Mouse (Mus musculus): ENCODE results near the gene Ccdc116. TPM values are rescaled to one million over a fixed set of nuclear protein-coding genes. Genes with fewer than 3 reads are reported as not detected.
"Not testable (repeated sequence)": the region's sequence is repeated elsewhere in the genome, so short reads cannot be mapped to it uniquely, and the experiment has no call there.

Ccdc116 gene
- polyA plus RNA-seq, 1 experiment from 2014 or later = 2.4 TPM

DNA sequence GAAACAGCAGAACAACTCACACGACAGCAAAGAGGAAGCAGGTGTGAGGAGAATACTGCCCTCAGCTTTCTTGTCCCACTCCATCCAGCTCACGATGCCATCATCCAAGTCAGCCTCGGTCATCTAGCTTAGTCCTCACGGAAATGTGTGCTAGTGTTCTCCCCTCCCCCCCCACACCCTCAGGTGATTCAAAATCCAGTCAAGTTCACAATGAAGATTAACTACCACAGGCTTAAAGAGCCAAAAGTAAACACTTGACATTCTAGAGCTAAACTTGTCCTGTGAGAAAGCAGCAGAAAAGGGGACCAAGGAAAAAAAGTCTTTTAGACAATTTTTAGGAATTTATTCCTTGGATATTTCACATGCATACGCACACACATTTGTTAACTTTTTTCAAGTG, 21.0 kb upstream of the Ccdc116 start:
- Histone ChIP-seq H3K4me3 (replicated peaks; ENCODE audit: low read length) (no peak overlapping the region), H3K36me3 (ENCODE audit: control insufficient read depth, insufficient read depth) (peaks cover 12% of the 10 kb centered on the region; the same call in 1 of the 2 replicates), H3K27me3 (replicated peaks; ENCODE audit: control insufficient read depth, insufficient read depth, low read length) (no peaks in the 10 kb centered on the region), H3K9me3 (ENCODE audit: control insufficient read depth, low read length) (no peaks in the 10 kb centered on the region), H3K4me2 (ENCODE audit: low read length) (no peak overlapping the region), H3K27ac (ENCODE audit: low read length) (no peak overlapping the region), H3K9ac (replicated peaks; ENCODE audit: low read depth, low read length) (no peak overlapping the region), H3K4me1 (replicated peaks; ENCODE audit: control insufficient read depth, insufficient read depth, low read length) (no peaks in the 10 kb centered on the region)
- 84% methylated on average over 5 of the region's 5 CpGs for WGBS
- no peak for ATAC-seq

DNA sequence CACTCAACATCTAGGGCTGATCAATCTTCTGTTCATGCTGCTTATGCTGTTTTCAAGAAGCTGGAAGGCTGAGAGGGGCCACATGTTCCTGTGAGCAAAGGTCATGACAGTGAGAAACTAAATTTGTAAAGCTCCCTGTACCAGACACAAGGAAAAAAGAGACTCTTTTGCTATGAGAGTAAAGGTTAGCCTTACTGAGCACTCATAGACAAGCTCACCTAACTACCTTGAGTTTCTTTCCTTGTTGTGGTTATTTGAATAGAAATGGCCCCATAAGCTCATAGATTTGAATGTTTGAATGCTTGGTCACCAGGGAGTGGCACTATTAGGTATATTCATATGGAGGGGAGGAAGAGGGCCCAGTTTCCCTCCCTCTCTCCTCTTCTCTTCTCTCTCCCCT, 20.1 kb upstream of the Ccdc116 start:
- Histone ChIP-seq H3K27ac (ENCODE audit: low read length) (no peak overlapping the region), H3K4me1 (replicated peaks; ENCODE audit: control insufficient read depth, insufficient read depth, low read length) (no peaks in the 10 kb centered on the region), H3K4me2 (ENCODE audit: low read length) (no peak overlapping the region), H3K4me3 (replicated peaks; ENCODE audit: low read length) (no peak overlapping the region), H3K9me3 (ENCODE audit: control insufficient read depth, low read length) (no peaks in the 10 kb centered on the region), H3K36me3 (ENCODE audit: control insufficient read depth, insufficient read depth) (peaks cover 3% of the 10 kb centered on the region; the same call in 1 of the 2 replicates), H3K27me3 (replicated peaks; ENCODE audit: control insufficient read depth, insufficient read depth, low read length) (no peaks in the 10 kb centered on the region), H3K9ac (replicated peaks; ENCODE audit: low read depth, low read length) (no peak overlapping the region)
- ATAC-seq = no peak

DNA sequence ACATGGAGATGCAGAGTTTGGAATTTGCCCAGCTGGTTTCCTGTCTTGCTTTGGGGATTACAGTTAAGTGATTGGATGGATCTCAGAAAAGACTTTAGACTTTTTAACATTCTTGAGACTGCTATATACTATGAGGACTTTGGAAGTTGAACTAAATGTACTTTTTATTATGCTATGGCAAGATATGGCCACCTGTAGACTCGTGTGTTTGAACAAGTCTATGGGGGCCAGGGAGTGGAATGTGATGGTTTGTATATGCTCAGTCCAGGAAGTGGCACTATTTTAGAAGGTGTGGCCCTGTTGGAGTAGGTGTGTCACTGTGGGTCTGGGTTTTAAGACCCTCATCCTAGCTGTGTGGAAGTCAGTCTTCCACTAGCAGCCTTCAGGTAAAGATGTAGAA, 18.4 kb upstream of the Ccdc116 start:
- H3K4me2 ChIP-seq (ENCODE audit: low read length); H3K9me3 ChIP-seq (ENCODE audit: control insufficient read depth, low read length); H3K36me3 ChIP-seq (ENCODE audit: control insufficient read depth, insufficient read depth); H3K27me3 ChIP-seq (replicated peaks; ENCODE audit: control insufficient read depth, insufficient read depth, low read length); ATAC-seq; H3K27ac ChIP-seq (ENCODE audit: low read length); H3K4me3 ChIP-seq (replicated peaks; ENCODE audit: low read length); H3K4me1 ChIP-seq (replicated peaks; ENCODE audit: control insufficient read depth, insufficient read depth, low read length); H3K9ac ChIP-seq (replicated peaks; ENCODE audit: low read depth, low read length): not testable (repeated sequence)
- 97% methylated on average over 1 of the region's 1 CpGs for WGBS

DNA sequence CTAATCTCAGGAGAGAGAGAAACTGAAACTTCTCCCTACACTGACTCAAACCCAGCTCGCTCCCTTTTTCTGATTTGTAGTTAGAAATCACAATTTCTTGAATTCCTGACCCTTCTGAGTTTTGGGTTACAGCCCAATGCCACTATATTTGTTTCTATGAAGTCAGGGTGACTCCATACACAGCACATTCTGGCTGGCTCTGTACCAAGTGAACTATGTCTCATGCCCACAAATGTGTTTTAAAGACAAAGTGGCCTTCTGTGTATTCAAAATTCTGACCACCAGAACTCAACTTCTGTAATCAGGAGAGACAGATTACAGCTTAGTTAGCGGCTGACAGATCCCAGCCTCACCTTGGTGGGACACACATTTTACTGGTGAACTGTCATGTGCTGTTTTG, 7.3 kb upstream of the Ccdc116 start:
- H3K9me3 ChIP-seq (ENCODE audit: control insufficient read depth, low read length) = no peaks in the 10 kb centered on the region
- no peaks in the 10 kb centered on the region for H3K4me1 ChIP-seq (replicated peaks; ENCODE audit: control insufficient read depth, insufficient read depth, low read length)
- H3K9ac ChIP-seq (replicated peaks; ENCODE audit: low read depth, low read length) = no peak overlapping the region
- ATAC-seq = no peak
- WGBS = 96% methylated on average over 2 of the region's 2 CpGs
- no peak overlapping the region for H3K4me3 ChIP-seq (replicated peaks; ENCODE audit: low read length)
- peaks cover 14% of the 10 kb centered on the region for H3K36me3 ChIP-seq (ENCODE audit: control insufficient read depth, insufficient read depth)
- H3K27ac ChIP-seq (ENCODE audit: low read length) = no peak overlapping the region
- no peaks in the 10 kb centered on the region for H3K27me3 ChIP-seq (replicated peaks; ENCODE audit: control insufficient read depth, insufficient read depth, low read length)
- H3K4me2 ChIP-seq (ENCODE audit: low read length) = no peak overlapping the region

DNA sequence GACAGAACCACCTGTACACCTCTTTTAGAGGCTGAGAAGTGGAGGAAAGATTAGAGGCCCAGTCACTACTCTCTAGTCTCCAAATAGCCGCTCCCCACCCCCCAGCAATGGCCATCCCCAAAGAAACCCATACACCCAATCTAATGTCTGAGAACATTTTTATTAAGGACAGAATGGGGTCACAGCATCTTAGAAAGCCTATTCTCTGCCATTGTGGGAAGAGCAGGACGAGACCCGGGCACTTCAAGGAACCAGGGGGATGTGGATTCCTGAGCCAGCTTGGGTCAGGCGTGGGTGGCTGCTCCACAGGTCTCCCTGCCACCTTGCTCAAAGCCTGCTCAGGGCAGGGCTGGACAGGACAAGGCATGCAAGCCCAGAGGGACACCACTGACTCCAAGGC, 4.8 kb upstream of the Ccdc116 start:
- Histone ChIP-seq H3K4me3 (replicated peaks; ENCODE audit: low read length) (no peak overlapping the region), H3K27me3 (replicated peaks; ENCODE audit: control insufficient read depth, insufficient read depth, low read length) (no peaks in the 10 kb centered on the region), H3K27ac (ENCODE audit: low read length) (no peak overlapping the region), H3K4me2 (ENCODE audit: low read length) (no peak overlapping the region), H3K36me3 (ENCODE audit: control insufficient read depth, insufficient read depth) (peaks cover 9% of the 10 kb centered on the region; the same call in 1 of the 2 replicates), H3K9me3 (ENCODE audit: control insufficient read depth, low read length) (no peaks in the 10 kb centered on the region), H3K4me1 (replicated peaks; ENCODE audit: control insufficient read depth, insufficient read depth, low read length) (peaks cover 14% of the 10 kb centered on the region), H3K9ac (replicated peaks; ENCODE audit: low read depth, low read length) (no peak overlapping the region)
- whole genome bisulfite sequencing = 99% methylated on average over 4 of the region's 4 CpGs
- no peak for ATAC-seq

DNA sequence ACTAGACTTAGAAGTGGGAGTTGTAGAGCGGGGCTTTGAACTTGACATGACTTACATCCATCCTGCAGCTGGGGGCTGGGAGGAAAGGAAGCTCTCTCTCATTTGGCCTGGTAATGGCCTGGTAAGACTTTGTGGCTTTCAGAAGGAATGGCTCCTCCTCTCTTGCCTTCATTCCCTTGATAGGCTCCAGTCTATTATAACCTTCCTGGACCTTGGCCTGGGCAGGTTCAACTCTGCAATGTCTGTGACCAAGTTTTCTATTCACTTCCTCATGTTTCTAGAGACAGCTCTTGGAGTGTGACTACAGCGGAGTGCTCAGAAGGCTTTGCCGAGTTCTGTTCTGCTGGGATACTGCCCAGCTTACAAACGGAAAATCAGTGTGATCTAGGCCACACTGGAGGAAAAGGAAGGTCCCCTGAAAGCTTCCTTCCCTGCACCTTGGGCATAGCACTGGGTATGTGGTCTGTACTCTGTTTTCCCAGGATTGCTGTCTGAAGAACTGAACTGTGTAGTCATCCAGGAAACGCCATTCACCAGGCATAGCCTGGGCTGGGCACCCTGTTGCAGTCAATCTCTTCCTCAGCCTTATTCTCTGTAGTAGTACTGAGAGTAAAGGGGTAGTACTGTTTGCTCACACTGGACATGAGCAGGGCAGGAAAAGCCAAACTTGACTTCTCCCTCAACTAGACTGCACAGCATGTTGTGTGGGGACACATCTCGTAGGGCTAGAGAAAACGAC, 3.7 kb upstream of the Ccdc116 start:
- H3K27me3 ChIP-seq (replicated peaks; ENCODE audit: control insufficient read depth, insufficient read depth, low read length) = no peaks in the 10 kb centered on the region
- no peak overlapping the region for H3K4me3 ChIP-seq (replicated peaks; ENCODE audit: low read length)
- peaks cover 9% of the 10 kb centered on the region; the same call in 1 of the 2 replicates for H3K36me3 ChIP-seq (ENCODE audit: control insufficient read depth, insufficient read depth)
- WGBS = 83% methylated on average over 7 of the region's 7 CpGs
- H3K27ac ChIP-seq (ENCODE audit: low read length) = no peak overlapping the region
- H3K4me2 ChIP-seq (ENCODE audit: low read length) = no peak overlapping the region
- H3K9ac ChIP-seq (replicated peaks; ENCODE audit: low read depth, low read length) = no peak overlapping the region
- no peak for ATAC-seq
- no peaks in the 10 kb centered on the region for H3K9me3 ChIP-seq (ENCODE audit: control insufficient read depth, low read length)
- peaks cover 14% of the 10 kb centered on the region for H3K4me1 ChIP-seq (replicated peaks; ENCODE audit: control insufficient read depth, insufficient read depth, low read length)

DNA sequence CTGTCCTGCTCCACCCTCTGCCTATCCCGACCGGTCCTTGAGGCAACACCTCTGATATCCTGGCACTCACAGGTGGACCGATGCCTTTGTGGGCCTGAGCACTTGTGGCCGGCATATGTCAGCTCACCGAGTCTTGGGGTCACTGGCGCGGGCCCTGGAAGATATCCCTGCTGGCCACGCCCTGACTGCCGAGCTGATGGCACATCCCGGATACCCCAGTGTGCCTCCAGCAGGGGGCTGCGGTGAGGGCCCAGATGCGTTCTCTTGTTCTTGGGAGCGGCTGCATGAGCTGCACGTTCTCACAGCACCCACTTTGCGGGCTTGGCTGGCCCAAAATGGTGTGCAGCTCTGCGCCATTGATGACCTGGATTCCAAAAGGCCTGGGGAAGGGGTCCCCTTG, 1.1 kb upstream of the Ccdc116 start:
- peaks cover 7% of the 10 kb centered on the region; the same call in 1 of the 2 replicates for H3K36me3 ChIP-seq (ENCODE audit: control insufficient read depth, insufficient read depth)
- no peaks in the 10 kb centered on the region for H3K27me3 ChIP-seq (replicated peaks; ENCODE audit: control insufficient read depth, insufficient read depth, low read length)
- 11% methylated on average over 16 of the region's 16 CpGs for WGBS
- peak overlapping the region; percentile 60 for H3K9ac ChIP-seq (replicated peaks; ENCODE audit: low read depth, low read length)
- peak overlapping the region; percentile 65 for H3K4me3 ChIP-seq (replicated peaks; ENCODE audit: low read length)
- H3K4me2 ChIP-seq (ENCODE audit: low read length) = peak overlapping the region; percentile 69
- H3K27ac ChIP-seq (ENCODE audit: low read length) = no peak overlapping the region
- no peaks in the 10 kb centered on the region for H3K9me3 ChIP-seq (ENCODE audit: control insufficient read depth, low read length)
- H3K4me1 ChIP-seq (replicated peaks; ENCODE audit: control insufficient read depth, insufficient read depth, low read length) = peaks cover 14% of the 10 kb centered on the region
- peak; percentile 11; the same call in 1 of the 2 replicates for ATAC-seq

DNA sequence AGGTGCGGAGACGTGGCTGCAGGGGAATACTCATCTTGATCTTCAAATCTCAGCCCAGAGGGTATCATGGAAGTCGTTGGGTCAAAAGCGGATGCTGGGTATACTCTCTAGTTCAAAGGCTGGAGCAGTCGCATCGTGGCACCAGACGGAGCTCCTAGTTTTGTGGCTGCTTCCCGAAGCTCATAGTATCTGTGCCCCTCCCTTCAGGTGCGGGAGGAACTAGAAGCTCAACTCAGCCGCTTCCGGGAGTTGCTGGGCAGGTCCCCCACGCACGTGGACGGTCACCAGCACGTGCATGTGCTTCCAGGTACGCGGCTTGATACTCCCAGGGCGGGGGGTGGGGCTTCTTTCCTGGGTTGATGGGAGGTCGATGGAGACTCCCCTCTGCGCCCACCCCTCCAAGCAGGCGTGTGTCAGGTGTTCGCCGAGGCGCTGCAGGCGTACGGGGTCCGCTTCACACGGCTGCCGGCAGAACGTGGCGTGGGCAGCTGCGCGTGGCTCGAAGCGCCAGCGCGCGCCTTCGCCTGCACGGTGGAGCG, 431 bp upstream of the Ccdc116 start:
- ATAC-seq = peak; percentile 35
- Histone ChIP-seq H3K4me1 (replicated peaks; ENCODE audit: control insufficient read depth, insufficient read depth, low read length) (peaks cover 14% of the 10 kb centered on the region), H3K4me2 (ENCODE audit: low read length) (peak overlapping the region; percentile 69), H3K27ac (ENCODE audit: low read length) (no peak overlapping the region), H3K36me3 (ENCODE audit: control insufficient read depth, insufficient read depth) (0 out of 2 replicates have a peak, but pooled peaks cover 4% of the 10 kb centered on the region), H3K27me3 (replicated peaks; ENCODE audit: control insufficient read depth, insufficient read depth, low read length) (no peaks in the 10 kb centered on the region), H3K4me3 (replicated peaks; ENCODE audit: low read length) (peak overlapping the region; percentile 65), H3K9ac (replicated peaks; ENCODE audit: low read depth, low read length) (peak overlapping the region; percentile 60), H3K9me3 (ENCODE audit: control insufficient read depth, low read length) (no peaks in the 10 kb centered on the region)
- under 1% methylated on average over 41 of the region's 41 CpGs for WGBS

DNA sequence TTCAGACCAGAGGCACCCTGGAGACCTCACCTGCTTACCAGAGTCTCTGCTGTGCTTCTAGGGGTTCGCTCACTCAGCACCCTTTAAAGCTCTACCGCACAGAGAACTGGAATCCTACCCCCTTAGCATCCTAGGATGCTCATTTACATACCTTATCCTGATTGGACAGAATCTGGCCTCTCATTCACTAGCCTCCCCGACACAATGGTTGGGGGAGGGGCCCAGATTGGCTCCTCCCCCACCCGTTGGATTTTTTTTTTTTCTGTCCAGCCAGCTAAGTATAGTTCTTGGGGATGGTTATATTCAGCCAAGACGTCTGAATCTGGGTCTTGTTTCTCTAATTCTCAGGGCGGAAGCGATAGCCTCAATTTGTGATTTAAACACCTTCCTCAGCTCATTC, 2.7 kb downstream of the Ccdc116 start, which contains the start of gene Ydjc:
Ydjc (plus strand) TSS at position 283 of the 400 bp plus-strand sequence.
- Histone ChIP-seq H3K4me2 (ENCODE audit: low read length) (no peak within 1 kb of the TSS), H3K4me1 (replicated peaks; ENCODE audit: control insufficient read depth, insufficient read depth, low read length) (peaks cover 14% of the 10 kb centered on the region), H3K27ac (ENCODE audit: low read length) (no peak within 1 kb of the TSS), H3K36me3 (ENCODE audit: control insufficient read depth, insufficient read depth) (no peaks in the 10 kb centered on the region), H3K9ac (replicated peaks; ENCODE audit: low read depth, low read length) (no peak within 1 kb of the TSS), H3K4me3 (replicated peaks; ENCODE audit: low read length) (no peak within 1 kb of the TSS), H3K27me3 (replicated peaks; ENCODE audit: control insufficient read depth, insufficient read depth, low read length) (no peaks in the 10 kb centered on the region), H3K9me3 (ENCODE audit: control insufficient read depth, low read length) (no peaks in the 10 kb centered on the region)
- WGBS = 16% methylated on average over 7 of the region's 7 CpGs
- ATAC-seq = no peak
